Mouse (Mus musculus): Measurements from ENCODE around the gene Adam1a. TPM values are rescaled to one million over a fixed set of nuclear protein-coding genes. Genes with fewer than 3 reads are reported as not detected.

Adam1a gene
- polyA plus RNA-seq (2014; fragmentation: Nextera tagmentation; extraction: Ambion mirVana): 2.2 and 3.5 TPM in 2 replicates

GRCm38 (mm10) chr5:121544910-121545792, at the start of gene Adam1a, which contains the start of gene Gm42878:
Gene Adam1a, minus strand, starts transcription at chr5:121545482.
Gene Gm42878, minus strand, starts transcription at chr5:121545482.
- DNase-seq (ENCODE audit: low spot score) (peak; percentile 54), ATAC-seq (ENCODE audit: insufficient read depth, low FRiP score, low TSS enrichment) (peak; percentile 32)
- Histone ChIP-seq H3K4me3 (ENCODE audit: low read depth, low read length) (peak within 1 kb of the TSS; percentile 81), H3K9ac (ENCODE audit: low read length) (peak within 1 kb of the TSS; percentile 93), H3K27ac (ENCODE audit: low read depth, low read length) (peak within 1 kb of the TSS; percentile 95), H3K36me3 (ENCODE audit: control insufficient read depth, insufficient read depth, low read length) (no peaks in the 10 kb centered on the region), H3K4me1 (ENCODE audit: control insufficient read depth, insufficient read depth, low read length) (peaks cover 7% of the 10 kb centered on the region), H3K4me2 (ENCODE audit: low read depth) (peak within 1 kb of the TSS; percentile 93), H3K9me3 (ENCODE audit: control insufficient read depth, low read length) (no peaks in the 10 kb centered on the region), H3K27me3 (ENCODE audit: control insufficient read depth, insufficient read depth, low read length) (no peaks in the 10 kb centered on the region)
- under 1% methylated on average over 37 of the region's 97 CpGs for WGBS

GRCm38 (mm10) chr5:121594714-121595313, 49.5 kb upstream of the Adam1a start:
- no peak overlapping the region for H3K27ac ChIP-seq (ENCODE audit: low read depth, low read length)
- DNase-seq (ENCODE audit: low spot score) (no peak), ATAC-seq (ENCODE audit: insufficient read depth, low FRiP score, low TSS enrichment) (no peak)
- 0 out of 2 replicates have a peak, but pooled peaks cover 2% of the 10 kb centered on the region for H3K27me3 ChIP-seq (ENCODE audit: control insufficient read depth, insufficient read depth, low read length)
- H3K4me3 ChIP-seq (ENCODE audit: low read depth, low read length): no peak overlapping the region
- H3K9ac ChIP-seq (ENCODE audit: low read length): no peak overlapping the region
- no peak overlapping the region for H3K4me2 ChIP-seq (ENCODE audit: low read depth)
- no peaks in the 10 kb centered on the region for H3K36me3 ChIP-seq (ENCODE audit: control insufficient read depth, insufficient read depth, low read length)
- H3K4me1 ChIP-seq (ENCODE audit: control insufficient read depth, insufficient read depth, low read length): 0 out of 2 replicates have a peak, but pooled peaks cover 8% of the 10 kb centered on the region
- no peaks in the 10 kb centered on the region for H3K9me3 ChIP-seq (ENCODE audit: control insufficient read depth, low read length)
- 85% methylated on average over 6 of the region's 6 CpGs for WGBS

GRCm38 (mm10) chr5:121593451-121594401, 48.4 kb upstream of the Adam1a start, which contains the start of gene Aldh2:
Gene Aldh2, minus strand, starts transcription at chr5:121593824.
- peak within 1 kb of the TSS; percentile 72 for H3K4me3 ChIP-seq (ENCODE audit: low read depth, low read length)
- peak within 1 kb of the TSS; percentile 97 for H3K4me2 ChIP-seq (ENCODE audit: low read depth)
- 0 out of 2 replicates have a peak, but pooled peaks cover 2% of the 10 kb centered on the region for H3K27me3 ChIP-seq (ENCODE audit: control insufficient read depth, insufficient read depth, low read length)
- WGBS: 3% methylated on average over 47 of the region's 47 CpGs
- DNase-seq (ENCODE audit: low spot score) (peak; percentile 88), ATAC-seq (ENCODE audit: insufficient read depth, low FRiP score, low TSS enrichment) (peak; percentile 79)
- H3K4me1 ChIP-seq (ENCODE audit: control insufficient read depth, insufficient read depth, low read length): 0 out of 2 replicates have a peak, but pooled peaks cover 8% of the 10 kb centered on the region
- H3K27ac ChIP-seq (ENCODE audit: low read depth, low read length): no peak within 1 kb of the TSS; the same call in 1 of the 2 replicates
- H3K9me3 ChIP-seq (ENCODE audit: control insufficient read depth, low read length): no peaks in the 10 kb centered on the region
- peak within 1 kb of the TSS; percentile 78 for H3K9ac ChIP-seq (ENCODE audit: low read length)
- H3K36me3 ChIP-seq (ENCODE audit: control insufficient read depth, insufficient read depth, low read length): no peaks in the 10 kb centered on the region

GRCm38 (mm10) chr5:121592816-121593407, 47.6 kb upstream of the Adam1a start:
- Histone ChIP-seq H3K9ac (ENCODE audit: low read length) (peak overlapping the region; percentile 78), H3K4me1 (ENCODE audit: control insufficient read depth, insufficient read depth, low read length) (0 out of 2 replicates have a peak, but pooled peaks cover 8% of the 10 kb centered on the region), H3K27ac (ENCODE audit: low read depth, low read length) (no peak overlapping the region), H3K27me3 (ENCODE audit: control insufficient read depth, insufficient read depth, low read length) (0 out of 2 replicates have a peak, but pooled peaks cover 2% of the 10 kb centered on the region), H3K9me3 (ENCODE audit: control insufficient read depth, low read length) (no peaks in the 10 kb centered on the region), H3K4me2 (ENCODE audit: low read depth) (peak overlapping the region; percentile 97), H3K4me3 (ENCODE audit: low read depth, low read length) (peak overlapping the region; percentile 72), H3K36me3 (ENCODE audit: control insufficient read depth, insufficient read depth, low read length) (no peaks in the 10 kb centered on the region)
- ATAC-seq (ENCODE audit: insufficient read depth, low FRiP score, low TSS enrichment) (peak; percentile 50), DNase-seq (ENCODE audit: low spot score) (peak; percentile 30)
- 3% methylated on average over 33 of the region's 33 CpGs for WGBS

- no peak overlapping the region for H3K27ac ChIP-seq (ENCODE audit: low read depth, low read length)
- peak overlapping the region; percentile 72; the same call in 1 of the 2 replicates for H3K4me3 ChIP-seq (ENCODE audit: low read depth, low read length)
- 0 out of 2 replicates have a peak, but pooled peaks cover 8% of the 10 kb centered on the region for H3K4me1 ChIP-seq (ENCODE audit: control insufficient read depth, insufficient read depth, low read length)
- no peak for ATAC-seq (ENCODE audit: insufficient read depth, low FRiP score, low TSS enrichment)
- DNase-seq (ENCODE audit: low spot score): no peak
- H3K4me2 ChIP-seq (ENCODE audit: low read depth): peak overlapping the region; percentile 97
- H3K27me3 ChIP-seq (ENCODE audit: control insufficient read depth, insufficient read depth, low read length): 0 out of 2 replicates have a peak, but pooled peaks cover 2% of the 10 kb centered on the region
- WGBS: 68% methylated on average over 11 of the region's 11 CpGs
- no peaks in the 10 kb centered on the region for H3K9me3 ChIP-seq (ENCODE audit: control insufficient read depth, low read length)
- H3K36me3 ChIP-seq (ENCODE audit: control insufficient read depth, insufficient read depth, low read length): no peaks in the 10 kb centered on the region
- H3K9ac ChIP-seq (ENCODE audit: low read length): 0 out of 2 replicates have a peak overlapping the region, but pooled peaks have one; percentile 78
Measured at GRCm38 (mm10) chr5:121592064-121592815, 47.0 kb upstream of the Adam1a start.

- H3K4me3 ChIP-seq (ENCODE audit: low read depth, low read length): no peak overlapping the region
- H3K9ac ChIP-seq (ENCODE audit: low read length): no peak overlapping the region
- DNase-seq (ENCODE audit: low spot score): no peak
- 0 out of 2 replicates have a peak, but pooled peaks cover 2% of the 10 kb centered on the region for H3K27me3 ChIP-seq (ENCODE audit: control insufficient read depth, insufficient read depth, low read length)
- no peak overlapping the region for H3K4me2 ChIP-seq (ENCODE audit: low read depth)
- no peak for ATAC-seq (ENCODE audit: insufficient read depth, low FRiP score, low TSS enrichment)
- H3K27ac ChIP-seq (ENCODE audit: low read depth, low read length): no peak overlapping the region
- H3K4me1 ChIP-seq (ENCODE audit: control insufficient read depth, insufficient read depth, low read length): 0 out of 2 replicates have a peak, but pooled peaks cover 8% of the 10 kb centered on the region
- 82% methylated on average over 11 of the region's 11 CpGs for WGBS
- no peaks in the 10 kb centered on the region for H3K9me3 ChIP-seq (ENCODE audit: control insufficient read depth, low read length)
- H3K36me3 ChIP-seq (ENCODE audit: control insufficient read depth, insufficient read depth, low read length): no peaks in the 10 kb centered on the region
Measured at GRCm38 (mm10) chr5:121591417-121592063, 46.3 kb upstream of the Adam1a start.

GRCm38 (mm10) chr5:121589928-121590327, 44.6 kb upstream of the Adam1a start:
- DNase-seq (ENCODE audit: low spot score) (no peak), ATAC-seq (ENCODE audit: insufficient read depth, low FRiP score, low TSS enrichment) (no peak)
- Histone ChIP-seq H3K4me2 (ENCODE audit: low read depth) (no peak overlapping the region), H3K36me3 (ENCODE audit: control insufficient read depth, insufficient read depth, low read length) (no peaks in the 10 kb centered on the region), H3K9ac (ENCODE audit: low read length) (no peak overlapping the region), H3K27me3 (ENCODE audit: control insufficient read depth, insufficient read depth, low read length) (0 out of 2 replicates have a peak, but pooled peaks cover 2% of the 10 kb centered on the region), H3K4me3 (ENCODE audit: low read depth, low read length) (no peak overlapping the region), H3K9me3 (ENCODE audit: control insufficient read depth, low read length) (no peaks in the 10 kb centered on the region), H3K27ac (ENCODE audit: low read depth, low read length) (no peak overlapping the region), H3K4me1 (ENCODE audit: control insufficient read depth, insufficient read depth, low read length) (0 out of 2 replicates have a peak, but pooled peaks cover 8% of the 10 kb centered on the region)
- 84% methylated on average over 6 of the region's 6 CpGs for WGBS
